Mouse (Mus musculus) hindbrain, embryonic 11.5 days (tissue): ENCODE data around the gene Snap47. TPM values are rescaled to one million over a fixed set of nuclear protein-coding genes. Genes with fewer than 3 reads are reported as not detected.

Experiments
- ATAC-seq: fragments of 200-750 bp; cut with Nextera tagmentation; 2 replicates; pipeline ENCODE4 v1.8.0; 2017; ENCODE audit warnings: mild to moderate bottlenecking, moderate TSS enrichment, moderate library complexity; ENCODE audit not compliant: low FRiP score
- DNase-seq: peaks from one replicate; pipeline ENCODE4 v3.0.0-alpha.2; 2015; ENCODE audit warnings: low spot score
- H3K27ac ChIP-seq: fragments of 300-500 bp; sonication (generic); 2 replicates; pipeline ENCODE4 v1.5.1; 2014; ENCODE audit warnings: mild to moderate bottlenecking, low read depth, low read length
- H3K27me3 ChIP-seq: fragments of 300-500 bp; sonication (generic); 2 replicates; pipeline ENCODE4 v1.6.1; 2014; ENCODE audit warnings: mild to moderate bottlenecking, low read length, moderate library complexity, mixed read lengths; ENCODE audit not compliant: control insufficient read depth, insufficient read depth
- H3K36me3 ChIP-seq: fragments of 300-500 bp; sonication (generic); 2 replicates; pipeline ENCODE4 v1.6.1; 2014; ENCODE audit warnings: mild to moderate bottlenecking, low read length, moderate library complexity, mixed read lengths; ENCODE audit not compliant: control insufficient read depth, insufficient read depth
- H3K4me1 ChIP-seq: fragments of 300-500 bp; sonication (generic); replicated peaks from 2 replicates; pipeline ENCODE4 v1.6.1; 2014; ENCODE audit warnings: low read length, mixed read lengths; ENCODE audit not compliant: control insufficient read depth, insufficient read depth
- H3K4me2 ChIP-seq: fragments of 300-500 bp; sonication (generic); replicated peaks from 2 replicates; pipeline ENCODE4 v1.6.1; 2014; ENCODE audit warnings: mild to moderate bottlenecking, low read depth, low read length
- H3K4me3 ChIP-seq: fragments of 300-500 bp; sonication (generic); 2 replicates; pipeline ENCODE4 v1.5.1; 2014; ENCODE audit warnings: low read depth, low read length
- H3K9ac ChIP-seq: fragments of 300-500 bp; sonication (generic); 2 replicates; pipeline ENCODE4 v1.6.1; 2014; ENCODE audit warnings: low read depth, low read length
- H3K9me3 ChIP-seq: fragments of 300-500 bp; sonication (generic); 2 replicates; pipeline ENCODE4 v1.6.1; 2016; ENCODE audit warnings: low read length; ENCODE audit not compliant: control insufficient read depth
- WGBS: fragments of 180-500 bp; shearing (Covaris S2); extraction: QIAGEN DNeasy Blood & Tissue Kit; methylation state at CpG from one replicate; pipeline ENCODE4 v1.1.7; 2014; 5-methylcytosine and 5-hydroxymethylcytosine counted together
- polyA plus RNA-seq: library from polyadenylated mRNA; unstranded; fragments of >200 nt; fragmentation: Nextera tagmentation; extraction: Ambion mirVana; gene quantifications from 2 replicates; pipeline ENCODE4 v1.2.1, GENCODE M21; 2014

Gene Snap47
- polyA plus RNA-seq, 1 experiment from 2014 or later, result 195 TPM

DNA sequence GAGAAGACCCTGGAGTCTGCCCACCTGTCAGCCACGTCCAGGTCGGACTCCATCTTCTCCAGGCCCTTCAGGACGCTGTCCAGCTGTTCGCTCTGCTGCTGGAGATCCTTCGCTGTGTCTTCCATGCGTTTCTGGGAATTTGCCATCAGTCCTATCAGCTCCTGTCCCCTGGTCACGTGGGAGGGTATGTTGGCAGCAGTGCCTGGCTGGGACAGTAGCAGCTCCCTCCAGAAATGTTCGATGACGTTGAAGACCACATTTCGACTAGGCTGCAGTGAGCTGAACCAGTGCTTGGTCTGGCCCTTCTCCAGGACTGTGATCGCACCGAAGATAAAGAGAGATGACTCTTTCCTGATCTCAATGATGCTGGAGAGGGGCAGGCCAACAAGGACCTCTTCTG, 13.0 kb downstream of the Snap47 start:
- H3K27me3 ChIP-seq, result no peaks in the 10 kb centered on the region
- no peak for DNase-seq
- 95% methylated on average over 12 of the region's 12 CpGs for WGBS
- H3K4me2 ChIP-seq, result no peak overlapping the region
- H3K36me3 ChIP-seq, result peaks cover 7% of the 10 kb centered on the region; the same call in 1 of the 2 replicates
- H3K9me3 ChIP-seq, result no peaks in the 10 kb centered on the region
- ATAC-seq, result no peak
- H3K4me3 ChIP-seq, result no peak overlapping the region
- no peak overlapping the region for H3K9ac ChIP-seq
- no peaks in the 10 kb centered on the region for H3K4me1 ChIP-seq
- no peak overlapping the region for H3K27ac ChIP-seq

DNA sequence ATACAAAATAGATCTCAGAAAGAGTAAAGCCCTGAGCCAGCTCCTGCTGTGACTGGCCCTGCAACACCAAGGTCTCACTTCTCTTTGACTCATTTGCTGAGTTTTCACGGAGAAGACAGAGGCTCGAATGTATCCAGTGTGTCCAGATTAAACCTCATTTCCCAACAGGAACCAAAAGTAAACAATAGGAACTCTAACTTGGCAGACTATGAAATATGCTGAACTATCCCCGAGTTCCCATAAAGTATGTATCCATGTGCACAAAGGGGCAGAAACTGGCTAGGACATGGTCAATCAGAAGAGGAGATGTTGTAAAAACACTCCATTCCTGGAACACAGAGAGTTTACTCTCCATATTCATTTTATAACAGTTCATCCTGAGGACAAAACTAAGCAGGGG, 18.7 kb downstream of the Snap47 start:
- no peak for ATAC-seq
- Histone ChIP-seq H3K4me2 (no peak overlapping the region), H3K9me3 (no peaks in the 10 kb centered on the region), H3K36me3 (peaks cover 6% of the 10 kb centered on the region; the same call in 1 of the 2 replicates), H3K9ac (no peak overlapping the region), H3K4me3 (no peak overlapping the region), H3K27me3 (no peaks in the 10 kb centered on the region), H3K4me1 (no peaks in the 10 kb centered on the region), H3K27ac (no peak overlapping the region)
- WGBS, result 80% methylated on average over 3 of the region's 3 CpGs
- no peak for DNase-seq

DNA sequence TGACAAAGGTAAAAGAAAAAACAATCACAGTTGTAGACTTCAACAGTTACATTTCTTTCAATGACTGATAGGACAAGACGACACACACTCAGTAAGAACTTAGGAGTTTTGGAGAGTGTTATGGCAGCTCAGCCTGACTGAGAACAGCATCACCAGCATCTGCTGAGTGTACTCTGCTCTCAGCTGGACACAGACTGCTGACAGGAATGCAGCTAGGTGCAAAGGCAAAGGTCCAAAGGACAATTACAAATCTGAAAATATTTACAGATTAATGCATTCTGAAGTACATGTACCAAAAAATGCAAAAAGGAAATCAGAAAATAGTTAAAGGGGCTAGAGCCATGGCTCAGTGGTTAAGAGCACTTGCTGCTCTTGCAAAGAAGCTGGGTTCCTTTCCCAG, 21.0 kb downstream of the Snap47 start:
- no peak overlapping the region for H3K4me2 ChIP-seq
- H3K27ac ChIP-seq, result no peak overlapping the region
- H3K9me3 ChIP-seq, result no peaks in the 10 kb centered on the region
- H3K27me3 ChIP-seq, result no peaks in the 10 kb centered on the region
- no peak for DNase-seq
- no peak overlapping the region for H3K4me3 ChIP-seq
- no peaks in the 10 kb centered on the region for H3K4me1 ChIP-seq
- H3K36me3 ChIP-seq, result 0 out of 2 replicates have a peak, but pooled peaks cover 3% of the 10 kb centered on the region
- 76% methylated on average over 1 of the region's 1 CpGs for WGBS
- H3K9ac ChIP-seq, result no peak overlapping the region
- ATAC-seq, result no peak

GRCm38 (mm10) chr11:59428057-59428660, 22.8 kb downstream of the Snap47 start:
- 0 out of 2 replicates have a peak, but pooled peaks cover 3% of the 10 kb centered on the region for H3K36me3 ChIP-seq
- no peak for ATAC-seq
- 93% methylated on average over 9 of the region's 9 CpGs for WGBS

DNA sequence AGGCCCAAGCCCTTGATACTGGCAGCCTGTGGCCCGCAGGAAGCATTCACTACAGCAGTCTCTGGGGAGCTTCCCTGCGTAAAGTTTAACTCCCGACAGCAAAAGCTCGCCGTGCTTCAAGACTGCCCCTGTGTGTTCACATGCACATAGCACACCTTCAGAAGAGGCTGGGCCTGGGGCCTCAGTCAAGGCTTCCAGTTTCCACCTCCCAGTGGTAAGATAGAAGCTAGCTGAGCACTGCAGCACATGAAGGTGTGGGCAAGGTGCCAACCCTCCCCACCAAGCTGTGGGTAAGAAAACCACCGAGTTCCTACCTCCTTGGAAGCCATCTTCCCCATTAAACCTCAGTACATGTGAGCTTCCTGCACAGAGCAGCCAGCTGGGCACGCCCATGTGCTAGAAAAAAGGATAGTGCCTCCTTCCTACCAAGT, 25.3 kb downstream of the Snap47 start:
- H3K4me2 ChIP-seq, result no peak overlapping the region
- no peak overlapping the region for H3K27ac ChIP-seq
- 71% methylated on average over 7 of the region's 7 CpGs for WGBS
- 0 out of 2 replicates have a peak, but pooled peaks cover 6% of the 10 kb centered on the region for H3K36me3 ChIP-seq
- no peaks in the 10 kb centered on the region for H3K27me3 ChIP-seq
- no peaks in the 10 kb centered on the region for H3K9me3 ChIP-seq
- no peak overlapping the region for H3K4me3 ChIP-seq
- DNase-seq (no peak), ATAC-seq (no peak)
- H3K4me1 ChIP-seq, result no peaks in the 10 kb centered on the region
- no peak overlapping the region for H3K9ac ChIP-seq

More at GRCm38 (mm10) chr11:59428057-59428660, 22.8 kb downstream of the Snap47 start:
- DNase-seq, result no peak
- Histone ChIP-seq H3K27ac (no peak overlapping the region), H3K4me1 (no peaks in the 10 kb centered on the region), H3K27me3 (no peaks in the 10 kb centered on the region), H3K4me2 (no peak overlapping the region), H3K9me3 (no peaks in the 10 kb centered on the region), H3K9ac (no peak overlapping the region), H3K4me3 (no peak overlapping the region)

DNA sequence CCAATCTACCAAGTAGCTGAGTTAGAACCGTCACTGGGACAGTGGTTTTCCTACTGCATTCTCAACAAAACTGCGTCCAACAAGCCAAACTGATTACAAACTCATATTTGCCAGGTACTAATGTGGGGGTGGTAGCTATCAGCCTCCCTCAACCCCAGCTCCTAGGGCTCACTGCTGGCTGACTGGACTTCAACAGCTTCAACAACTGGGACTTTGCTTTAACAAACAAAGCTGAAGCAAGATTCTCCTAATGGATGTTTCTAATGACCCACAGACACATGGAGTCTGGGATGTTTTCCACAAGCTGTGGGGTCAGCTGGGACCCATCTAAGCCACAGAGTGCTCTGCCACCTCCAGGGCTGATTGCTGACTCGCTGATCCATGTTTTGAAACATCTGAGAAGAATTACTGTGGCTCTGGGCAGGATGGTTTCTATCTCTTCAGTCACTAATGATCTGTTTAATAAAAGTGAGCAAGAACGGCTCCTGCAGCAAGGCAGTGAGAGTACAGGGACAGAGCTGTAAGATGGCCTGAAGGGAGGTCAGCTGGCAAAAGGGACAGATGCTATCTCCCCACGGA, 27.9 kb downstream of the Snap47 start:
- Histone ChIP-seq H3K27me3 (no peaks in the 10 kb centered on the region), H3K27ac (no peak overlapping the region), H3K4me2 (no peak overlapping the region), H3K4me3 (no peak overlapping the region), H3K36me3 (peaks cover 5% of the 10 kb centered on the region; the same call in 1 of the 2 replicates), H3K9ac (no peak overlapping the region), H3K9me3 (no peaks in the 10 kb centered on the region), H3K4me1 (no peaks in the 10 kb centered on the region)
- 83% methylated on average over 5 of the region's 5 CpGs for WGBS
- ATAC-seq (no peak), DNase-seq (no peak)

- Histone ChIP-seq H3K36me3 (peaks cover 3% of the 10 kb centered on the region; the same call in 1 of the 2 replicates), H3K27ac (no peak overlapping the region), H3K4me2 (no peak overlapping the region), H3K4me1 (no peaks in the 10 kb centered on the region), H3K4me3 (no peak overlapping the region), H3K9ac (no peak overlapping the region), H3K27me3 (no peaks in the 10 kb centered on the region), H3K9me3 (no peaks in the 10 kb centered on the region)
- WGBS, result 97% methylated on average over 2 of the region's 2 CpGs
- DNase-seq (no peak), ATAC-seq (no peak)
Measured at GRCm38 (mm10) chr11:59421967-59422366, 29.0 kb downstream of the Snap47 start.

DNA sequence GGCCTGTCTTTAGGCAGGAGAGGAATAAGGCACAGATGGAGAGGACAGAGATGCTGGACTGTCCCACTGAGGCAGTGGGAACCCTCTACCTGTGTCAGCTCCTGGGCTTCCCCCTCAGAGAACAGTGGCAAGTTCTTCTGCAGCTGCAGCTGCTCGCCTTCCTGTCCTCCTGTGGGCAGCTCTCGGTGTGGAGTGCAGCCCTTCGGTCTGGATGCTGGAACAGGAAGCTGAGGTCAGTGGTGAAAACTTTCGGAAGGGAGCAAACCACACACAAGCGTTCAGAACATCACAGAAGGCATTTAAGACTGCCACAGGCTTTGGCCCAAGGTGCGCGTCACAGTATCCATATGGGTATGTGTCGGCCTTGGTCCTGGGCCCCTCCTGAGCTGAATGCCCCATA, 29.6 kb downstream of the Snap47 start:
- H3K27me3 ChIP-seq, result no peaks in the 10 kb centered on the region
- no peaks in the 10 kb centered on the region for H3K4me1 ChIP-seq
- H3K27ac ChIP-seq, result no peak overlapping the region
- peaks cover 3% of the 10 kb centered on the region; the same call in 1 of the 2 replicates for H3K36me3 ChIP-seq
- WGBS, result 93% methylated on average over 8 of the region's 8 CpGs
- DNase-seq (no peak), ATAC-seq (no peak)
- no peaks in the 10 kb centered on the region for H3K9me3 ChIP-seq
- no peak overlapping the region for H3K9ac ChIP-seq
- no peak overlapping the region for H3K4me2 ChIP-seq
- no peak overlapping the region for H3K4me3 ChIP-seq

DNA sequence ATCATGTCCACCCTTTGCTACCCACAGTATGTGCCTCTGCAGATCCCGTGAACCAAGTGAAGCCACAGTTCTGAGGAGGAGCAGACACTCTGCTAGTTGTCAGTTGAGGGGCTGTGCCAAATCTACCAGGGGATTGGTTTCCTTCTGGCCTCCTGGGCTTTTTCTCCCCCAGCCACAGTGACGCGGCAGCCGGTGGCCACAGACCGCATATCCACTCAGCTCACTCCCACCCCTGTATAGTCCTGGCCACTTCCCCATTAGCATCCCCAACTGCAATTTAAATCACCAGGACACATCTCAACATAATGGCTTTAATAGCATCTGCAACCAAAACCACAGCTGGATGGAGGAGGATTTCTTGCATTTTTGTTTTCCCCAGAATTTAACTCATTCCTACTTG, 32.3 kb downstream of the Snap47 start:
- Histone ChIP-seq H3K4me2 (no peak overlapping the region), H3K36me3 (peaks cover 5% of the 10 kb centered on the region; the same call in 1 of the 2 replicates), H3K4me1 (no peaks in the 10 kb centered on the region), H3K27ac (no peak overlapping the region), H3K9ac (no peak overlapping the region), H3K9me3 (no peaks in the 10 kb centered on the region), H3K4me3 (no peak overlapping the region), H3K27me3 (no peaks in the 10 kb centered on the region)
- ATAC-seq (no peak), DNase-seq (no peak)
- 75% methylated on average over 5 of the region's 5 CpGs for WGBS
